Mouse (Mus musculus): ENCODE measurements at regions not wholly inside any gene's neighbourhood (a gene's known extent, or its start where the extent isn't known, plus 50 kb on each side); places are given as distances from the start of the nearest gene placed in this dataset.

DNA sequence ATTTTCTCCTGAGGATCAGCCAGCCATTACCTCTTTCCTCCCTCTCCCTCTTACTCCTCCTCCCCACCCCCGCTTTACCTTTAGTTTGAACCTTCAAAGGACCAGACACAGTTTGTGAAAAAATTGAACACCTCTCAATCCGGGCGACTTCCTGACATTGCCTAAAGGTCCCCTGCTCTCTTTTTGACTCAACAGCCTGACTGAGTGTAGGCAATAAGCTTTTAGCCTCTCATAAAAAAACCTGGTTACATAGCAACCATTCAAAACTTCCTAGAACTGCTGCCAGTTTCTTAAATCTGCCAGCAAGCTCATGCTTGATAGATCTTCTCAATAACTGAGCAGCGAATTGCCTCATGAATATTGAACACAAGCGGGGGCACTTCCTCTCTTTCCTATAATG, 71.7 kb downstream of the Zfp945 start:
- Histone ChIP-seq H3K4me2 (no peak overlapping the region), H3K9ac (no peak overlapping the region), H3K36me3 (peaks cover 11% of the 10 kb centered on the region), H3K27me3 (no peaks in the 10 kb centered on the region), H3K27ac (no peak overlapping the region), H3K4me1 (no peaks in the 10 kb centered on the region), H3K4me3 (no peak overlapping the region), H3K9me3 (peaks cover 38% of the 10 kb centered on the region)
- WGBS = 83% methylated on average over 5 of the region's 5 CpGs
- ATAC-seq (ENCODE audit: insufficient number of reproducible peaks, insufficient read depth, low FRiP score, low TSS enrichment, low read depth) = no peak

GRCm38 (mm10) chr17:22784481-22784880, 82.5 kb downstream of the Zfp945 start:
- Histone ChIP-seq H3K4me2 (no peak overlapping the region), H3K9me3 (peaks cover 28% of the 10 kb centered on the region), H3K4me3 (no peak overlapping the region), H3K36me3 (peaks cover 35% of the 10 kb centered on the region), H3K9ac (no peak overlapping the region), H3K27me3 (no peaks in the 10 kb centered on the region), H3K27ac (no peak overlapping the region), H3K4me1 (no peaks in the 10 kb centered on the region)
- 92% methylated on average over 2 of the region's 2 CpGs for WGBS
- no peak for ATAC-seq (ENCODE audit: insufficient number of reproducible peaks, insufficient read depth, low FRiP score, low TSS enrichment, low read depth)

DNA sequence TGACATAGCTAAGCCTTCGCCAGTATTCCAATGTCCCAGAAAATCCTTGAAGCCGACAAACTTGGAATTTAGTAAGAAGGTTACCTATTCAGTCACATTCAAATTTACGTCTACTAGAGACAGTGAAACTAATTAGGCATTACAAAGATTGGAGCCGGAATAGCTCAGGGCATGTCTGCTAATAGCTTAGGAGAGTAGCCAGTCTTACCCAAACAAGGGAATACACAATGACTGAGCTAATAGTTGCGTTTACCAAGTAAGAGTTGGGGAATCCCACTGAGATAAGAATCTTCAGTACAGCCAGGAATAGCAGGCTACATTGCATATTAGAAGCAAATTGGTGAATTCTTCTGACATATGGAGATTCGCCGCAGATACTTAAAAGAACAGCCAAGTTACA, 121.2 kb downstream of the Zfp945 start:
- Histone ChIP-seq H3K9ac (no peak overlapping the region), H3K4me3 (no peak overlapping the region), H3K4me1 (no peaks in the 10 kb centered on the region), H3K4me2 (no peak overlapping the region), H3K27me3 (no peaks in the 10 kb centered on the region), H3K36me3 (no peaks in the 10 kb centered on the region), H3K27ac (no peak overlapping the region), H3K9me3 (no peaks in the 10 kb centered on the region)
- ATAC-seq (ENCODE audit: insufficient number of reproducible peaks, insufficient read depth, low FRiP score, low TSS enrichment, low read depth) = no peak
- 48% methylated on average over 7 of the region's 7 CpGs for WGBS

DNA sequence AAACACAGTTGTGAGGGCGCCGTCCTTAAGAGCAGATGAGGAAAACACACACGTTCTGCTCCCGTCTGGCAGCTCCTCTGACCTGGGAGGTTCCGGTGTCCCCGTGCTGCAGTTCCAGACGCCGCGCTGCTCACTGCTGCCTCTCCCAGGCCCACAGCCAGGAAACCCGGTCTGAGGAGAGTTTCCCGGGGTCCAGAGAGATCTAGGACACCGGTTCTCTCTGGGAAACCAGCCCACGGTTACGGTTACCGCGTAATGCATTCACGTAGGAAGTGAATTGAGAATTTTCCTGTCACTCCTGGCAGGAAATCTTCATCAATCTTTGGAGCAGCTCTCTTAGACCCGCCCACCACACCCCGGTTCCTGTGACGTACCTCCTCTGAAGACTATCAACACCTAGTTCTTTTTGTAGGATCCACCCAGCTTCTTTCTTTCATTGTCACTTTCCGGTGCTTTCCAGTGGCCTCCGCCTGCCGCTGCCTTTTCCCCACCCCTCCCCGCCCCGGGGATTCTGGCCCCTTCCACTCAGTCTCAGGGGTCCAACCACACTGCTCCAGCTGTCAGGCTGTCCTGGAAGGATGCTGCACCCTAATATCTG, 127.3 kb downstream of the Zfp945 start:
- H3K9ac ChIP-seq = peak overlapping the region; percentile 76
- peak overlapping the region; percentile 61 for H3K4me3 ChIP-seq
- H3K27me3 ChIP-seq = no peaks in the 10 kb centered on the region
- peak overlapping the region; percentile 83 for H3K27ac ChIP-seq
- peaks cover 20% of the 10 kb centered on the region for H3K36me3 ChIP-seq
- under 1% methylated on average over 25 of the region's 25 CpGs for WGBS
- H3K9me3 ChIP-seq = peaks cover 12% of the 10 kb centered on the region; the same call in 1 of the 2 replicates
- peaks cover 7% of the 10 kb centered on the region; the same call in 1 of the 2 replicates for H3K4me1 ChIP-seq
- ATAC-seq (ENCODE audit: insufficient number of reproducible peaks, insufficient read depth, low FRiP score, low TSS enrichment, low read depth) = peak; percentile 72
- peak overlapping the region; percentile 62 for H3K4me2 ChIP-seq

GRCm38 (mm10) chr17:22739173-22739572, 127.8 kb downstream of the Zfp945 start:
- H3K27ac ChIP-seq = peak overlapping the region; percentile 83
- ATAC-seq (ENCODE audit: insufficient number of reproducible peaks, insufficient read depth, low FRiP score, low TSS enrichment, low read depth) = no peak
- H3K4me3 ChIP-seq = peak overlapping the region; percentile 61
- peaks cover 12% of the 10 kb centered on the region; the same call in 1 of the 2 replicates for H3K9me3 ChIP-seq
- peaks cover 7% of the 10 kb centered on the region; the same call in 1 of the 2 replicates for H3K4me1 ChIP-seq
- WGBS = 12% methylated on average over 12 of the region's 12 CpGs
- peaks cover 23% of the 10 kb centered on the region for H3K36me3 ChIP-seq
- no peaks in the 10 kb centered on the region for H3K27me3 ChIP-seq
- H3K9ac ChIP-seq = peak overlapping the region; percentile 76
- H3K4me2 ChIP-seq = peak overlapping the region; percentile 62

GRCm38 (mm10) chr17:22736360-22736759, 130.6 kb downstream of the Zfp945 start:
- no peaks in the 10 kb centered on the region for H3K27me3 ChIP-seq
- H3K27ac ChIP-seq = no peak overlapping the region
- peaks cover 34% of the 10 kb centered on the region for H3K36me3 ChIP-seq
- H3K4me1 ChIP-seq = peaks cover 7% of the 10 kb centered on the region; the same call in 1 of the 2 replicates
- no peak for ATAC-seq (ENCODE audit: insufficient number of reproducible peaks, insufficient read depth, low FRiP score, low TSS enrichment, low read depth)
- WGBS = 89% methylated on average over 4 of the region's 4 CpGs
- H3K9me3 ChIP-seq = peaks cover 31% of the 10 kb centered on the region
- no peak overlapping the region for H3K4me2 ChIP-seq
- H3K9ac ChIP-seq = no peak overlapping the region
- no peak overlapping the region for H3K4me3 ChIP-seq

All from embryonic facial prominence, embryonic 13.5 days (tissue).